Mouse (Mus musculus) monocyte, adult 2 months (primary cell): ENCODE measurements around the gene Btbd17.

Experiments
- DNase-seq, 2 experiments: peaks; one replicate each; pipeline ENCODE4 v3.0.0; 2022; ENCODE audit warnings: low spot score in 2 of 2, low read depth in 1 of 2

The Btbd17 gene

DNA sequence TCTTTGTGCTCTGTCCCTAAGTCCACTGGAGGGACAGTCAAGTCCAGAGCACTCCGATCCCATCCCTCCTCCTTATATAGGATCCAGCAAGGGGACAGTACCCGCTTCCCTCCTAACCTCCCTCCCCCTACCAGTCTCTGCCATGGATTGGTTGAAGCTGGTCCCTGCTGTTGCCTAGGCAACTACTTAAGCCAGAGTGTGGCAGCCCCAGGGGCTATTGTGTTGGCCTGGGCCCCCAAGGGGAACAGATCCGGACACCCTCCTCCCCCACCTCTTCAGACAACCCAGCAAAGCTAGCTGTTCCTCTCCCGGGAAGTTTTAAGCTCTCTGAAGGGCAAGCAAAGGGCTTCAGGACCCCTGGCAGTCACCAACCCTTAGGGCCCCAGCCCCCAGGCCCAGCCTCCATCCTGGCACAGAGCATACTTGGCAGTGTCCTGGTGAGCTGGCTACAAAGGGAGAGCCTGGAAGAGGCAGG, at the start of gene Btbd17:
Gene Btbd17 (minus strand): TSS at position 98 of the 475 bp plus-strand sequence.
- no peak for DNase-seq

DNA sequence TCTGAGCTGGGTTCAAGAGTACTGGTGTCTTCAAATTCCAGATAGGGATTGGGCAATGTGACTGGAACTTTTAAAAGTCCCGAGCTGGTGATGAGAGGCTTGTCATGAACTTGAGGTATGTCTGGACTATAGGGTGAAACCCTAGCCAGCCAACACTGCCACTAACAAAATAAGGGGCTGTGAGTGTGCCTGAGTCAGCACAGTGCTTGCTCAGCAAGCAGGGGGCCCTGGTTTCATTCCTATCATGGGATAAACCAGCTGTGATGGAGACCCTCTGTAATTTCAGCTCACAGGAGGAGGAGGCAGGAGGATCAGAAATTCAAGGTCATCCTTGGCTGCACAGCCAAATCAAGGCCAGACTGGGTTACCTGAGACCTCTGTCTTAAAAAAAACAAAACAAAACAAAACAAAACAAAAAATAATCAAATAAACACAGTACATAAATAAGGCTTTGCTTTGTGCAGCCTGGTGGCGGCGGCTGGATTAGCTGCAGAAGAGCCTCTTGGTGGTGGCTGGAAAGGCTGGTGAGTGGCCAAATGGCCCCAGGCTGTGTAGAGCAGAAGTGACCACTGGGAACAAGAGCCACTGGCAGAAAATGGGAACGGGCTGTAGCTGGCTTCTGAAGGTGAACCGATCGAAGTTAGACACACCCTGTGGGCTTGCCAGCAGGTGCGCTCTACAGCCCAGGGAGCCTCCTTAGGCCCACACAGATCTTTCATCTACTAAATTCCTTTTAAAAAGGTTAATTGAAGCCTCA, 48.9 kb upstream of the Btbd17 start:
- DNase-seq = no peak

DNA sequence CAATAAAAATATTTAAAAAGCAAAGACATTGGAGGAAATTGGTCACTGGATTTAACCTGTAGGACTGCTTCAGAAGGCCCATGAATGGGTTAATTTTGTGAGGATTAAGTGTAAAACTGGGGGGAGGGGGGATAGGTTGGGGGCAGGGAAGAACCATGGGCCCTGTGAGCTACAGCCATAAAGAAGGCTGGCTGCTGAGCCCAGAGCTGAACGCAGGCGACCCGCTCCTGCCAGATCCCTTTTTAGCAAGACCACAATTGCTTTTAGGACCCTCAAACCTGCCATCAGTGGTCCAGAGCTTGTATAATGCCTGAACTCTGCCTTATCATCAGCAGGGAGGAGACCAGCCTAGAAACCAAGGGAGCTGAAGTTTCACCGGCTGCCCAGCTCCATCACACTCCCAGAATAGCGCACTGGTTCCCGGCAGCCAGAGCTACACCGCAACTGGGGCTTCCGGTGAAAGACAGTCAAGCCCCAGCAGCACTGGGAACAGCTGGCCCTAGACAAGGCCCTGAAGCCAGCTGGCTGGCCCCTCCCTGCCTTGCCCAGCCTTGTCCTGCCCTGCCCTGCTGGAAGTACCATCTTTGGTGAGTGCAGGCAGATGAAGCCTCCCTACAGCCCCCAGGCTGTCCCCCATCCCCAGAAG, 48.2 kb upstream of the Btbd17 start:
- DNase-seq = no peak

DNA sequence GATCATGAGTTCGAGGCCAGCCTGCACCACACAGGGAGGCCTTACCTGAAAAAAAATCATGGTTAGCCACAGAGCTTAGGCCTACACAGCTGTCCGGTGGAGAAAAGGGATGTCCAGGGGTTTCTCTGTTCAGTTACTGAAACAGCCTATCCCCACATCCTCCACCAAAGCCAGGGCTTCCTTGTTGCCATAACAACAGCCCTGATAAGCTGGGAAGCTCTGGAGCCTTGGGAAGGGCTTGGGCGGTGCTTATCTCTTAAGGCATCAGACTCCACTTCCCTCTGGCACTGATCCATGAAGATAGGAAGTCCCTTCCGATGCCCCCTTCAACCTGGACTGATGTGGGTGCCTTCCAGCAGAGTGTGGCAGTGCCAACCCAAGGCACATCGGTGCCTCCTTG, 37.4 kb upstream of the Btbd17 start:
- no peak for DNase-seq

DNA sequence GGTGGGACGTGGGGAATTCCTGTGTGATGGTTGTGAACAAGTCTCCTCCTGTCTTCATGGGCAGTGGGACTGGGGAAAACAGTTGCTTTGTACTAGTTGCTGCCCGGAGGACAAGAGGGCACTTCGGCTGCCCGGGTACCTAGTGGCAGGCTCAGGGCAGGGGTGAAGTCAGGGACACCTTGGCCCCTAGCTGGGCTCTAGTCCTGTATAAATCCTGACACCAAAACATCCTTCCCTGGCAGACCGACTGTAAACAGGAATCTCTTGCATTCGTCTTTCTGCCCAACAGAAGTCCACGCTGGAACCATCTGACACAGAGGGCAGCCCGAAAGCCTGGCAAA, 34.7 kb upstream of the Btbd17 start:
- no peak for DNase-seq

DNA sequence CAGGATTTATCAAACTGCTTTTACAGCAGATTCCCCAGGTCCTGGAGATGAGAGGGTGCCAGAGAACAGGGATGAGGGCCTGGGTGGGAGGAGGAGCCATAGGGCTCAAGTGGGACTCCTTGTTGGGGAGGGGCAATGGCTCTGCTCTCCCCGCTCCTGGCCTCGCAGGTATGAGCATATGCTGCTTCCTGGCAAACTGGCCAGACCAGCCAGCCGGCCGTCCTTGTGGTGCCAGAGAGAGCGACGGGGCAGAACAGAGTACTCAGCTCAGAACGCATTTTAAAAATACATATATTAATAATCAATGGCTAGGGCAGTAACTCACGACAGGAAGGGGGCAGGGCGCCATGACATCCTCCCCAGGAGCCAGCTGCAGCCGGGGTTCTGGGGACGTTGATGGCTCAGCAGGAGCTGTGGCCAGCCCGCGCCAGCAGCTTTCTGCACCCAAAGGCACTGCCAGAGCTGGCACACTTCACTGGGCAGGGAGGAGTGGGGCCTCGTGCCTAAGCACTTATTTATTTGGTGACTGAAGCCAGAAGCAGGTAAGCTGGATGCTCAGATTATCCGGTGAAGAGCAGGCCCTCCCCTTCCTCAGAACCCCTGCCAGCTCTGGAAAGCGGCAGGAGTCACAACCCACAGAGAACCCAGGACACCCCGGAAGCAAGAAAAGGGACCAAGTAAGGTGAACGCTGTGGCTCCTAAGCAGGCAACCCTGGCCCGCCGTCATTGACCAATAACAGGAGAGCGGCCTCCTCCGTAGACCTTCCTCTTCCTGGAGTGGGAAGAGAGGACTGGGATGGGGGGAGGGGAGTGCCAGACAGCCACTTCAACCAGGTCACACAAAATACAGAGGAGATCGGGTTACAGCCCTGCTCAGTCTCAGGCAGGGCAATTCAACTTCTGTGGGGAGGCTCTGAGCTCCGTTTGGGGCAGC, 34.0 kb upstream of the Btbd17 start:
- DNase-seq = no peak

DNA sequence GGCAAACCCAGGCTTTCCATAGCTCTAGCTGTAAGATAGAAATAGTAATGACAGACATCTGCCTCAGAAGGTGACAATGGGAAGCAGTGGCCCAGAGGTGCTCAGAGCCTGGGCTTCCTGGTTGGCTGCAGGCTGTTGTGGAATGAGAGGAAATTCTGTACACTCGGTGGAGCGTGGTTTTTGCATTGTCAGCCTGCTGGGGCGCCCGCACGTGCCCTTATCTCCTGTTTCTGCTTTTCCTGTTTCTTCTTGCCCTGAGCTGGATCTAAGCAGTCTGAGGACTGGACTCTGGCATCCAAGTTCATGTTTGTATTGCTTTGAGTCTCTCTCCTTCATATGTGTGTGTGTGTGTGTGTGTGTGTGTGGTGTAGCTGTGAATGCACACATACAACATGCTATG, 30.9 kb upstream of the Btbd17 start:
- DNase-seq = no peak

DNA sequence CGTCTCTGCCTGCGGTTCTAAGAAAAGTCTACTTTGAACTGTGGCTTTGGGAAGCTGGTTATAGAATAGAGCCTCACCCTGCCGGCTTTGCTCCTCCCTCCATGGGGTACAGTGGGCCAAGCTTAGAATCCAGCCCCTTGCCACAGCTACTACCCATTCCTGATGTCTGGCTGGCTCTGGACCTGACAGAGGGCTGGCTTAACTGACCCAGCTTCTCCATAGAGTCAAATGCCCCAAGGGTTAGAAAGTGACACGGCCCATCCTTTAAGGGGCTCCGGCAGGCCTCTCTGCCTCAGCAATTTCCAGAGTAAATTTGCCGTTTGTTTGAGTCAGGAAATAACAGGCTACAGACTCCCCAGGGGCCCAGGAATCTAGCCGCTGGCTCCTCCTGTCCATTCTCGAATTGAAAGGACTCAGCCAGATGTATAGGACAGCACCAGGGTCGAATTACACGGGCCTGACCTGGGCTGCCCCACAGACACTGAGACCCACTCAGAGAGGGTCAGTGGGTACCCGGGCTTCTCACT, 27.5 kb upstream of the Btbd17 start:
- DNase-seq = no peak

DNA sequence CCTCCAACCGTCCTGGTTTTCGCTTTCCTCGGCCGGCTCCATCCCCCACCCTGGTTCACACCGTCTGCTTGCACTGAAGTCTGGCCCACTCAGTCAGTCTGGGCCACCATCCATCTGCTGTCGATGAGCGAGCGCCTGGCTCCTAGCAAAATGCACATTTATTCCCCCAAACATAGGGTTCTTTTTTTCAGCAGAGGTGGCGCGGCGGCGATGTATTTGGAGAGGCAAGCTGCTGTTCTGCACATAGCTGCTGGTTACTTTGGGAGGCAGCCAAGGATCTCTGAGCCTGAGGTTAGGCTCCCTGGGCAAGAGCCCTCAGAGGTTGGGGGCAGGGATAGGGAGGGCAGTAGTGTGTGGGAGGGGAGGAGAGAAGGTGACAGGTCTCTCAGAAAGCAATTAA, 27.0 kb upstream of the Btbd17 start:
- no peak for DNase-seq

DNA sequence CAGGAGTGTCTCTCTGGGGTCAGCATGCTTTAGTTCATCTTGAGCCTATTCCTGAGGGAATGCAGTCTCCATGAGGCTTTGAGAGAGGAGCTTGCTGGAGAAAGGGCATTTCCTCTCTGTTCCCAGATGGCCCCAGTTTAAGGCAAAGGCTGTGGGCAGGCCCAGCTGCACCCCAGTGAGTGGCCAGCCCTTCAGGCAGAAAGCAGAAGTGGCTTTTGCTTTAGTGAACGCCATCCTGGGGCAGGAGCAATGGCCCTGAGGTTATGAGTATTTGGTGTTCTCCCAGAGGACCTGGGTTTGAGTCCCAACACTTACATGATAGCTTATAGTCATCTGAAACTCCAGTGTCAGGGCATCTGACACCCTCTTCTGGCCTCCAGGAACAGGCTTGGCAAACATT, 25.6 kb upstream of the Btbd17 start:
- no peak for DNase-seq

DNA sequence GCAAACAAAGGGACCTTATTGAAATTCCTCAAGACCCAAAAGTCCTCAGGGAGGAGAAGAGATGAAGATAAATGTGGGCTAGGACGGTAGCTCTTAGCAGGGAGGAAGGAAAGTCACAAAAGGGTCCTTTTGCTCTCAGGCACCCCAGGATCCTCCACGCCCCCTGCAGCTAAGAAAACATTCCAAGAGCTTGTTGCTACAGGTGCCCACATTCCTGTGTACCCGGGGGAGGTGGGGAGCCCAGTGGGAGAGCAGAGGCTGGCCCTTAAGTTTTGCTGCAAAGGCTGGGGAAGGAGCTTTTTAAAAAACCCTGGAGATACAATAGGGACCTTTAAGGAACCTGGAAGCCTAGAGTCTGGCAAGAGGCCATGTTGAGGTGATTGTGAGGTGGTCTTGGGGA, 24.7 kb upstream of the Btbd17 start:
- no peak for DNase-seq

DNA sequence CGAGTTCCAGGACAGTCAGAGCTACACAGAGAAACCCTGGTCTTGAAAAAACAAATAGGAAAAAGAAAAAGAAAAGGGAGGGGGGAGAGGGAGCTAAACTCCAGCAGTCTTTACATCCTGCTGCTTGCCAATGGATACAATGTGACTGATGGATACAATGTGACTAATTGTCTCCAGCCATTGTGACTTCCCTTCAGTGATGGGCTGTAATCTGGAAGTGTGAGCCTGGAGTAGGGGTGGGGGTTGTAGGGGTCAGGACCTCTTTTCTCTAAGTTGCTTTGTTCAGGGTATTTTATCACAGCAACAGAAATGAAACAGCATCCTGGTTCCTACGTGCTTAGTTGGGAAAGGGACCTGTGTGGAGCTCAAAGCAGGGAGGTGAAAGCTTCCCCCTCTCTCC, 23.4 kb upstream of the Btbd17 start:
- DNase-seq = no peak

DNA sequence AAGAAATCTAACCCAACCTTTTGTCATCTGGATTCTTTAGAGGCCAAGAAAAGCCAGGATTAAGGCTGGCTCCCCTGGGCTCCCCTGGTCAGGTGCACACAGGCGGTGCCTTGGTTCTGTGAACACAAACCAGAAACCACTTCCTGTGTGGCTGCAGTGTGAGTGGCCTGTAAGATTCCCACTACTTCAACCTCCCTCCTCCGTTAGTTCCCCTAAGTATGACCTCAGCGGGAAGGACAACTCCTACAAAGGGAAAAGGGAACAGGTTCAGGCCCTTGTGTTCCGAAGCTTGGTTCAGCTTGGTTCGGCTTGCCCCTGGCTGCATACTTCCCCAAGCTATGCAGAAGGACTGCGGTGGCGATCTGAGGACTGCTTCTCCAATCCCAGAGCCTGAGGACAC, 22.4 kb upstream of the Btbd17 start:
- DNase-seq = peak; percentile 46 to 59

DNA sequence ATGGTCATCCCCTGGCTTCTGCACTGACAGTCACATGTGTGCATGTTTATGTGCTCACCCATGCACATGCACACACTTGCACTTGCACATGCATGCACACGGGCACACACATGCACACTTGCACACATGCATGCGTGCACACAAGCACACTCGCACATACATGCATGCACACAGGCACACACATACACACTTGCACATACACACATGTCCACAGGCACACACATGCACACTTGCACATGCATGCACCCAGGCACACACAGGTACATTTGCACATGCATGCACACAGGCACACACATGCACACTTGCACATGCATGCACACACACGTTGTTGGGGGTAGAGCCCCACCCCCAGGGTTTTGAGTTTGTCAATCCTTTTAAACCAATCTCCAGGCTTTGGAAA, 21.2 kb upstream of the Btbd17 start:
- DNase-seq = no peak

DNA sequence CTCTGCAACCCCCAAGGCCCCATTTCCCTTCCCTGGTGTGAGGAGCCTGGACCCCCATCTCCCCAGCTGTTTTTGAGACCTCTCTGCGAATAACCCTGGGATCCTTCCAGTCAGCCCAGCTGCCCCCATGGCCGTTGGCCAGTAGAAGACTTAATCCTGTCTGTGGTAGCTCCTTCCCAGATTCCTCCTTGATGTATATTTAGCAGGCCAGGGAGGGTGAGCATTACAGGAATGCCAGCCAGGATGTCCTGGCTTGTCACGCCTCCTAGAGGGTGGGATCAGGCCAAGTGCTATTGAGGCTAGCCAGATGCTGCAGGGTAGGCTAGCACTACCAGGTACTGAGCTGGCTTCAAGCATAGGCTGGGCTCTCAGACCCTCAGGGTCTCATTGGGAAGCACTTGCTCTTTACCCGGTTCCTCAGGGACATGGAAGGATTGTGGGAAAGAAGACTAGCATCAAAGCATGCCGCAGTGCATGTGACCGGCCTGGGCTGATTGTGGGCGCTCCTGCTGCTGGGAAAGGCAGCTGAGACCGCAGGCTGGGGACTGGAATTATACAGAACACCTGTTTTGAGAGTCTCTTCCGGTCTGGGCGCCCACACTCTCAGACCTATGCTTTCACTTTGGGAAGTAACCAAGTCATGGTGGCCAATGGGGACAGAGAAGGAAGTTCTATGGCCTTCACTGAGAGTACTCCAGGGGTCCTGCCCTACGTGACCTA, 19.3 kb upstream of the Btbd17 start:
- DNase-seq = no peak

DNA sequence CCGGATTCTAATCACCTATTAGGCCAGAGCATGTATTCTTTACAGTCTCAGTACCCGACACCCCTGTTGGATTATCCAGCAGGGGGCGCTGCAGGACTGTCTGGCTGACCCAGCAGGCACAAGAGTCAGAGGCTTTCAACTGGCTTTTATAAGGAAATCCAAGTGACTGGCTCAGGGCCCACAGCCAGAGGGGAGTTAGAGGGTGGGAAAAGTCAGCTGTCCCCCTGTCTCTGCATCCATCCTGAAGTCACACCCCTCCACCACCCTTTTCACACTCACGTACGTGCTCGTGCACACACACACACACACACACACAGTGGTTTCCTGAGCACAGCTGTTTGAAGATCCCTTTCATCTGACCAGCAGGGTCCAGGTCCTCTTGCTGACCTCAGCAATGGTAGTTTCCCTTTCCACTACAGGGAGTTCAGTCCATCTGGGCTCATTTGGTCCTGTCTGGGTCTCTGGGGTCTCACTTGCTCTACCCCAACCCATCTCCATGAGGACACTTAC, 17.0 kb upstream of the Btbd17 start:
- peak; percentile 71 to 84 for DNase-seq

DNA sequence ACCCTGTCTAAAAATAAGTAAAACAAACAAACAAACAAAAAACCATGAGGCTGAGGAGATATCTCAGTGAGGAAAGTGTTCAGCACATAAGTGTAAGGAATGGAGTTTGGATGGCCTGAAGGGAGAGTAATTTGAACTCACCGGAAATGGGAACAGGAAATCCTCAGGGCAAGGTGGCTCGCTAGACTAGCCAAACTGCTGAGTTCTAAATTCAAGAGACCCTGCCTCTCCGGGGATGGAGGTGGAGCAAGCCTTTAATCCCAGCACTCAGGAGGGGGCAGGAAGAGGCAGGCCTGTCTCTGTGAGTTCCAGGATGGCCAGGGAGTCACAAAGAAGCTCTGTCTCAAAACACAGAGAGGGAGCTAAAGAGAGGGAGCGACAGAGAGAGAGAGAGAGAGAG, 14.6 kb upstream of the Btbd17 start:
- no peak for DNase-seq

DNA sequence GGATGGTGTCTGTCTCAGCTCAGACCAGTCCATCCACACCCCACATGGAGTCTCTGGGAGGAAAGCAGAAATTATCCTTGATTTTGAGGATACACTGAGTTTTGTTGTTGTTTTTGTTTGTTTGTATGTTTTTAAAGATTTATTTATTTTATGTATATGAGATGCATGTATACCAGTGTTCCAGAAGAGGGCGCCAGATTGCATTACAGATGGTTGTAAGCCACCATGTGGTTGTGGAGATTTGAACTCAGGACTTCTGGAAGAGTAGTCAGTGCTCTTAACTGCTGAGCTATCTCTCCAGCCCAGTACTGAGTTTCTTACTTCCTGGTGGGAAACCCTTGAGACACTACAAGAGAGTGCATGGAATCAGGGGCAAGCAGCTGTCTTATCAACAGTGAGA, 13.6 kb upstream of the Btbd17 start:
- DNase-seq = no peak

DNA sequence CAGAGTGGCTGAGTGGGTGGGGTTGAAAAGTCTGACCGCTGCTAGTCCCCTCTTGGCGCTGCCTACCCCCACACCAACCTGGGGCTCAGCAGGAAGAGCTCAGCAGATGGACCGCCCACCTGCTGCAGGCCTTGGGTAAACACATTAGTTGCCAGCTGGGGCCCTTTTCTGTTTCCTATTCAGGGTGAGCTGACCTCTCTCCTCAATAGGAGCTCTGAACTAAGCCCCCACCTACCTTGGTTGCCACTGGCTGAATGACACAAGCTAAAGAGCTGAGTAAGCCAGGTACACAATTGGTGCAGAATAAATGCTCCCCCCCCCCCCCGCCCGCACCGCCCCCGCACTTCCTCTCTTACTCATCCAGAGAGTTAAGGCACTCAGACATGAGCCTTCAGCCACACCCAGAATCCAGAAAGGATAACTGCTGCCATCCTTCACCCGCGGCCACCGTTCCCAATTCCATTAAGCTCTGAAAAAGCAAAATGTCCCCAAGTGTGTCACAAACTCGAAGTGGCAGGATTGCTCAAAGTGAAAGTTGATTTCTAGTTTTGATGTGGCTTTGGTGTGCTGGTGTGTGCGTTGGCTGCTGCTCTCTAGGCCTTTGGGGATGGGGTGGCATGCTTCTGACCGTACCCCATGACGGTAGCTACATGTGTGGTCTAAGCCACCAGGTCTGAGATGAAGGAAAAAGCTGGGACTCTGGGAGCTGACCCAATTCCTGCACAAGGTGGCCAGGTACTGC, 12.1 kb upstream of the Btbd17 start:
- DNase-seq = no peak

DNA sequence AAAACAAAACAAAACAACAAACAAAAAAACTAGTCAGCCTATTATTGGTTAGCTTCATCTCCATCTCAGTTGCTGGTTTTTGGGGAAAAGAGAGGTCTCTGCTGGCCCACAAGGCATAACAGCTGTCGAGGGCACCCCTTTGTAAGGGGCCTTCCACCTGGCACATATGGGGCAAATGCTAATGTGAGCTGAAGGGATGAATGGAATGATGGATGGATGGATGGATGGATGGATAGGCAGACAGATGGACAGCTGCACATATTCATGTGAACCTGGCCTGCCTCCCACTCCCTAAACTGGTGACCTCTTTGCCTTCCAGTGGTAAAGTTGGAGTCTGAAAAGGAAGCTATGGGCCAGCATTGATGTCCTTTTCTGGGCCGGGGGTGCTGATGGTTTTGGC, 11.3 kb upstream of the Btbd17 start:
- DNase-seq = no peak
